Mouse (Mus musculus): ENCODE measurements around the gene Abhd16a. TPM values are rescaled to one million over a fixed set of nuclear protein-coding genes. Genes with fewer than 3 reads are reported as not detected.

The Abhd16a gene
- polyA plus RNA-seq, 1 experiment from 2014 or later: 49.3 TPM

DNA sequence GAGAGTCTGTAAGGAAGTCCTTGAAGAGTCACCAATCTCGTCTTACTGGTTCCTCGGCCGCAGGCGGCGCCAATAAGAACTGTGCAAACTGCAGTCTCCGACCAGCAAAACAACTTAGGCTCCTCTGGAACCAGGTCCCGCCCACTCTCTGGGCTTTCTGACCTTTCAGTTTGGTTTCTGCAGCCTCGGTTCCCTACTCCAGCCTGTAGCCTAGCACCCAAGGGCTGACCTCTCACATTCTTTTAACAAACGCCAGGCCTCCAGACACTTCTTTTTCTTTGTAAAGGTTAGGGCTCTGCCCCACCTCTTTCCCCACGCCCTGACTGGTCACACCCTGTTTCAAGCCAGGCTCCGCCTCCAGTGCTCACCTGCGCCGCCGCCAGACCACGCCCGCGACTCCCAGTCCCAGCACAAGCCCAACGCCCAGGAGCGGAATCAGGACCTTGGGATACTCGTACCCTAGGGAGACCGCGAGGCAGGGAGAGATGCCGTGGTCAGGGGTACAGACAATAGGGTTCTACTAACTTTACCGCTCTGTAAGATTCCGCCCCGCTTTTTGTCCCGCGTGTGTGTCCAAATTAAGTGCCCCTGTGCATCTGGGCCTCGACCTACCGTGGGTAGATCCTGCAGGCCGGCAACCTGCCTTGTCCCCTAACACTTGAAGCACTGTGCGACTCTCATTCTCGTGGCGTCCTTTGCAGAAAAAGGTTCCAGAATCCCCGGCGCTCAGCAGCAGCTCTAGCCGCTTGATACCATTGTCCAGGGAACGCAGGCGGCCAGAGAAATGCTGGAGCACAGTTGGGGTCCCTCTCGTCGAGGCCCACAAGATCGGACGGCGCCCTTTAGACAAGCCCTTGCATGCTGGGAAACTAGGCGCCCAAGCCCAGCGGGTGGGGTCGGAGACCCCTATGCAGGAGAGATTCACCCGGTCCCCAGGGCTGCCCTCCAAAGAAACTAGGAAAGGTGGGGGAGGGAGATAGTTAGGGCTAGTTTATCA lies 23.8 kb upstream of the Abhd16a start, which contains the start of gene Ly6g6c:
Gene Ly6g6c (plus strand): TSS at position 438 of the 997 bp plus-strand sequence.
- Histone ChIP-seq H3K27ac (ENCODE audit: low read depth) (no peak within 1 kb of the TSS), H3K4me1 (ENCODE audit: insufficient read depth) (peaks cover 16% of the 10 kb centered on the region), H3K4me3 (ENCODE audit: low read depth, low read length) (peak within 1 kb of the TSS; percentile 46), H3K4me2 (ENCODE audit: low read depth, low read length) (peak within 1 kb of the TSS; percentile 79), H3K9ac (replicated peaks) (peak within 1 kb of the TSS; percentile 22; the same call in 1 of the 2 replicates), H3K27me3 (ENCODE audit: insufficient read depth, low read length) (peaks cover 51% of the 10 kb centered on the region), H3K9me3 (ENCODE audit: low read length) (no peaks in the 10 kb centered on the region), H3K36me3 (replicated peaks; ENCODE audit: insufficient read depth, low read length) (peaks cover 7% of the 10 kb centered on the region; the same call in 1 of the 2 replicates)
- TF ChIP-seq EP300 (IDR thresholded peaks at IDR 0.05; ENCODE audit: low read depth) (no peak), CTCF (IDR thresholded peaks at IDR 0.05; ENCODE audit: low read depth) (no peak)
- 1% methylated on average over 48 of the region's 48 CpGs for WGBS (ENCODE audit: insufficient replicate concordance)
- DNase-seq (peak; percentile 54), ATAC-seq (peak; percentile 49)

GRCm38 (mm10) chr17:35066084-35066483 lies 23.0 kb upstream of the Abhd16a start, which contains the start of gene Mpig6b:
Gene Mpig6b (minus strand): TSS chr17:35066184.
- Histone ChIP-seq H3K36me3 (replicated peaks; ENCODE audit: insufficient read depth, low read length) (0 out of 2 replicates have a peak, but pooled peaks cover 2% of the 10 kb centered on the region), H3K4me3 (ENCODE audit: low read depth, low read length) (peak within 1 kb of the TSS; percentile 46), H3K4me2 (ENCODE audit: low read depth, low read length) (peak within 1 kb of the TSS; percentile 79), H3K9me3 (ENCODE audit: low read length) (no peaks in the 10 kb centered on the region), H3K27ac (ENCODE audit: low read depth) (no peak within 1 kb of the TSS), H3K4me1 (ENCODE audit: insufficient read depth) (peaks cover 13% of the 10 kb centered on the region), H3K27me3 (ENCODE audit: insufficient read depth, low read length) (peaks cover 51% of the 10 kb centered on the region), H3K9ac (replicated peaks) (peak within 1 kb of the TSS; percentile 22; the same call in 1 of the 2 replicates)
- no peak for TF ChIP-seq CTCF (IDR thresholded peaks at IDR 0.05; ENCODE audit: low read depth)
- TF ChIP-seq EP300 (IDR thresholded peaks at IDR 0.05; ENCODE audit: low read depth): no peak
- 44% methylated on average over 10 of the region's 10 CpGs for WGBS (ENCODE audit: insufficient replicate concordance)
- ATAC-seq (no peak), DNase-seq (no peak)

GRCm38 (mm10) chr17:35068213-35068914 lies 20.7 kb upstream of the Abhd16a start:
- Histone ChIP-seq H3K9ac (replicated peaks) (no peak overlapping the region), H3K4me2 (ENCODE audit: low read depth, low read length) (no peak overlapping the region), H3K27ac (ENCODE audit: low read depth) (no peak overlapping the region), H3K36me3 (replicated peaks; ENCODE audit: insufficient read depth, low read length) (no peaks in the 10 kb centered on the region), H3K9me3 (ENCODE audit: low read length) (no peaks in the 10 kb centered on the region), H3K4me3 (ENCODE audit: low read depth, low read length) (no peak overlapping the region), H3K4me1 (ENCODE audit: insufficient read depth) (peaks cover 13% of the 10 kb centered on the region), H3K27me3 (ENCODE audit: insufficient read depth, low read length) (peaks cover 48% of the 10 kb centered on the region)
- no peak for DNase-seq
- 70% methylated on average over 17 of the region's 17 CpGs for WGBS (ENCODE audit: insufficient replicate concordance)
- TF ChIP-seq EP300 (IDR thresholded peaks at IDR 0.05; ENCODE audit: low read depth) (no peak), CTCF (IDR thresholded peaks at IDR 0.05; ENCODE audit: low read depth) (no peak)
- no peak for ATAC-seq

DNA sequence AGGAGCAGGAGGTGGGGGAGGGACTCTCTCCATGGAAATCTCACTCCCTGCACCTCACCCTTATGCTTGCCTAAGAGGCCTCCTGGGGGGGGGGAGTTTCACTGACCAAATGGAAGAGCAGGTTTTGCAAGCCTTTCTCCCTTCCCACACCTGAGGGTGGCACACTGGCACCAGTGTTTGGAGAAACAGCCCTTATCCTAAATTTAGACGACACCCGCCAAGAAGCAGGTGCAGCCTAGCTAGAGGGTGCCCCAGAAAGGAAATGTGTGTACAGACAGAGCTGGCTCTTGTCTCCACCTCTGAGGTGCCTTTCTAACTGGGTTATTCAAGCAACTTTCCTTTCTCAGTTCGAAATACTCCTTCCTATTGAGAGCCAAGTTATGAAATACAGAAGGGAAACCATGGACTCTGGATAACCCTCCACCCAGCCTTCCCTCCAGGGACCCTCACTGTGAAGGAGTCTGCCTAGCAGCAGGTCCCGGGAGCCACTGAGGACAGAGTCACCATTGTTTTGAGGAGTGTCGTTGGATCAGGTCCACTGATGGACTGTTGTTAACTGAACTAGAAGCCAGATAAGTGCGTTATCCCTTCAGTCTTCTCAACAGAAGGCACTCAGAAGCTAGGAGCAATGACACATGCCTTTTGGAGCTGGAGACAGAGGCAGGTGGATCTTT lies 18.4 kb upstream of the Abhd16a start:
- no peak overlapping the region for H3K4me2 ChIP-seq (ENCODE audit: low read depth, low read length)
- H3K9ac ChIP-seq (replicated peaks): no peak overlapping the region; the same call in 1 of the 2 replicates
- peaks cover 2% of the 10 kb centered on the region for H3K4me1 ChIP-seq (ENCODE audit: insufficient read depth)
- no peak for DNase-seq
- WGBS (ENCODE audit: insufficient replicate concordance): 45% methylated on average over 6 of the region's 6 CpGs
- TF ChIP-seq EP300 (IDR thresholded peaks at IDR 0.05; ENCODE audit: low read depth): no peak
- TF ChIP-seq CTCF (IDR thresholded peaks at IDR 0.05; ENCODE audit: low read depth): no peak
- H3K36me3 ChIP-seq (replicated peaks; ENCODE audit: insufficient read depth, low read length): no peaks in the 10 kb centered on the region
- H3K27ac ChIP-seq (ENCODE audit: low read depth): no peak overlapping the region
- ATAC-seq: no peak
- peaks cover 25% of the 10 kb centered on the region for H3K27me3 ChIP-seq (ENCODE audit: insufficient read depth, low read length)
- H3K9me3 ChIP-seq (ENCODE audit: low read length): no peaks in the 10 kb centered on the region
- no peak overlapping the region for H3K4me3 ChIP-seq (ENCODE audit: low read depth, low read length)

DNA sequence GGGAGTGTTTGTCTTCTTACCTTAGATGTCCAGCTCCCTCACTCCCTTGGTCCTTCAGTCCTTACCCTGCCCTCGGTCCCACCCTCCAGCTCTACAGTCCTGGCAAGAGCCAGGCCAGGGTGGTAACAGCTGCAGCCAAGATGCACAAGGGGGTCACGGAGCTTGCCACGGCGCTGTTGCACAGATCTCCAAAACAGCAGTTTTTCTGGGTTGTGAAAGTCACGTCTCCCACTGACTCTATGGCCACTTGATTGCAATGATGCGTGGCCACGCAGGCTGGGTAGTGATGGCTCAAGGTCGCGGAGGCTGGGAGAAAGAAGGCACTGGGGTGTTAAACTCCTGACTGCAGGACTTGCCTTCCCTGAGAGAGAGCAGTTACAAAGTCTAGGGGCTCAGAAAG lies 17.6 kb upstream of the Abhd16a start:
- Histone ChIP-seq H3K4me2 (ENCODE audit: low read depth, low read length) (no peak overlapping the region), H3K4me1 (ENCODE audit: insufficient read depth) (no peaks in the 10 kb centered on the region), H3K4me3 (ENCODE audit: low read depth, low read length) (no peak overlapping the region), H3K36me3 (replicated peaks; ENCODE audit: insufficient read depth, low read length) (no peaks in the 10 kb centered on the region), H3K9ac (replicated peaks) (no peak overlapping the region), H3K27ac (ENCODE audit: low read depth) (no peak overlapping the region), H3K27me3 (ENCODE audit: insufficient read depth, low read length) (peaks cover 22% of the 10 kb centered on the region), H3K9me3 (ENCODE audit: low read length) (no peaks in the 10 kb centered on the region)
- WGBS (ENCODE audit: insufficient replicate concordance): 73% methylated on average over 9 of the region's 9 CpGs
- ATAC-seq (no peak), DNase-seq (no peak)
- TF ChIP-seq CTCF (IDR thresholded peaks at IDR 0.05; ENCODE audit: low read depth) (no peak), EP300 (IDR thresholded peaks at IDR 0.05; ENCODE audit: low read depth) (no peak)

Data from liver, postnatal 0 days (tissue).